Mouse (Mus musculus) testis, adult 2 months (tissue): ENCODE results near the gene Palld.

ENCODE experiments used
- CTCF ChIP-seq: fragments of 200-500 bp; IDR thresholded peaks from 2 replicates; pipeline ENCODE4 v1.5.1; 2012; ENCODE audit warnings: low read depth, mild to moderate bottlenecking, inconsistent platforms, low read length, moderate library complexity; ENCODE audit not compliant: control insufficient read depth, insufficient read depth, insufficient replicate concordance
- POLR2A ChIP-seq: fragments of 200-500 bp; IDR thresholded peaks from 2 replicates; pipeline ENCODE4 v1.6.1; 2012; ENCODE audit warnings: low read depth, mild to moderate bottlenecking, inconsistent platforms, low read length, moderate library complexity; ENCODE audit not compliant: control insufficient read depth

DNA sequence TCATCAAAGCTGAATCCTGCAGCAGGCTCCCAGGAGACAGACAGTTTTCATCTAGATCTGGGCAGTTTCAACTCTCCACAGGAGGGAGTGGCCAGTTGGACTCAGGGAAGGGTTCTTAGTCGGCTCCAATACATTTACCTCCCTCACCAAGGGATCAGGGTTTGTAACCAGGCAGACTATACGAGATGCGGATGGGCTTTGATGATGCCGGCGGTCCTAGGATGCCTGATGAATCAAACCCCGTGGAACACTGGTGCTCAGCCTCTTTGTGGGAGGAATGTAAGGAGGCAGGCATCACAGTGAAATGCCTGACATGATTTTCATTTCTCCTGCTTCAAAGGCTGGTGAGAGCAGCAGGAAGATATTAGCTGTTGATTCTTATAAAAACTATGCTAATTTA is 347.1 kb downstream of the Palld start:
- TF ChIP-seq CTCF (no peak), POLR2A (no peak)
